Mouse (Mus musculus) hindbrain, embryonic 10.5 days (tissue): ENCODE results near the gene Ptpn12. TPM values are rescaled to one million over a fixed set of nuclear protein-coding genes. Genes with fewer than 3 reads are reported as not detected.

ENCODE experiments used
- DNase-seq: peaks from one replicate; pipeline ENCODE4 v3.0.0-alpha.2; 2017; ENCODE audit warnings: low spot score
- H3K27ac ChIP-seq: fragments of 300-500 bp; sonication (generic); 2 replicates; pipeline ENCODE4 v1.5.1; 2016; ENCODE audit warnings: mild to moderate bottlenecking, moderate library complexity
- H3K27me3 ChIP-seq: fragments of 300-500 bp; sonication (generic); 2 replicates; pipeline ENCODE4 v1.6.1; 2016; ENCODE audit warnings: mild to moderate bottlenecking; ENCODE audit not compliant: poor library complexity, insufficient read depth, severe bottlenecking
- H3K36me3 ChIP-seq: fragments of 300-500 bp; sonication (generic); 2 replicates; pipeline ENCODE4 v1.6.1; 2016; ENCODE audit warnings: mild to moderate bottlenecking, moderate library complexity
- H3K4me1 ChIP-seq: fragments of 300-500 bp; sonication (generic); replicated peaks from 2 replicates; pipeline ENCODE4 v1.6.1; 2016; ENCODE audit warnings: mild to moderate bottlenecking
- H3K4me3 ChIP-seq: fragments of 300-500 bp; sonication (generic); 2 replicates; pipeline ENCODE4 v1.5.1; 2016; ENCODE audit warnings: mild to moderate bottlenecking, moderate library complexity
- H3K9me3 ChIP-seq: fragments of 300-500 bp; sonication (generic); 2 replicates; pipeline ENCODE4 v1.6.1; 2016; ENCODE audit warnings: mild to moderate bottlenecking, moderate library complexity
- WGBS: fragments of 180-500 bp; shearing (Covaris S2); methylation state at CpG from one replicate; pipeline ENCODE4 v1.1.7; 2016; 5-methylcytosine and 5-hydroxymethylcytosine counted together
- polyA plus RNA-seq: library from polyadenylated mRNA; unstranded; fragments of >200 nt; fragmentation: Nextera tagmentation; extraction: Ambion mirVana; gene quantifications from 2 replicates; pipeline ENCODE4 v1.2.1, GENCODE M21; 2016

The Ptpn12 gene
- polyA plus RNA-seq, 1 experiment from 2014 or later: 22.2 TPM

- Histone ChIP-seq H3K27ac (no peak overlapping the region), H3K4me3 (no peak overlapping the region), H3K9me3 (no peaks in the 10 kb centered on the region), H3K4me1 (no peaks in the 10 kb centered on the region), H3K36me3 (0 out of 2 replicates have a peak, but pooled peaks cover 6% of the 10 kb centered on the region), H3K27me3 (no peaks in the 10 kb centered on the region)
- 89% methylated on average over 7 of the region's 7 CpGs for WGBS
- DNase-seq: no peak
Measured at GRCm38 (mm10) chr5:21046150-21047048, 9.3 kb downstream of the Ptpn12 start.

GRCm38 (mm10) chr5:21045462-21045861, 10.2 kb downstream of the Ptpn12 start:
- no peak for DNase-seq
- 92% methylated on average over 2 of the region's 2 CpGs for WGBS
- Histone ChIP-seq H3K9me3 (no peaks in the 10 kb centered on the region), H3K36me3 (0 out of 2 replicates have a peak, but pooled peaks cover 6% of the 10 kb centered on the region), H3K4me1 (no peaks in the 10 kb centered on the region), H3K4me3 (no peak overlapping the region), H3K27me3 (no peaks in the 10 kb centered on the region), H3K27ac (no peak overlapping the region)

GRCm38 (mm10) chr5:21038100-21038499, 17.6 kb downstream of the Ptpn12 start:
- WGBS: 97% methylated on average over 5 of the region's 5 CpGs

DNA sequence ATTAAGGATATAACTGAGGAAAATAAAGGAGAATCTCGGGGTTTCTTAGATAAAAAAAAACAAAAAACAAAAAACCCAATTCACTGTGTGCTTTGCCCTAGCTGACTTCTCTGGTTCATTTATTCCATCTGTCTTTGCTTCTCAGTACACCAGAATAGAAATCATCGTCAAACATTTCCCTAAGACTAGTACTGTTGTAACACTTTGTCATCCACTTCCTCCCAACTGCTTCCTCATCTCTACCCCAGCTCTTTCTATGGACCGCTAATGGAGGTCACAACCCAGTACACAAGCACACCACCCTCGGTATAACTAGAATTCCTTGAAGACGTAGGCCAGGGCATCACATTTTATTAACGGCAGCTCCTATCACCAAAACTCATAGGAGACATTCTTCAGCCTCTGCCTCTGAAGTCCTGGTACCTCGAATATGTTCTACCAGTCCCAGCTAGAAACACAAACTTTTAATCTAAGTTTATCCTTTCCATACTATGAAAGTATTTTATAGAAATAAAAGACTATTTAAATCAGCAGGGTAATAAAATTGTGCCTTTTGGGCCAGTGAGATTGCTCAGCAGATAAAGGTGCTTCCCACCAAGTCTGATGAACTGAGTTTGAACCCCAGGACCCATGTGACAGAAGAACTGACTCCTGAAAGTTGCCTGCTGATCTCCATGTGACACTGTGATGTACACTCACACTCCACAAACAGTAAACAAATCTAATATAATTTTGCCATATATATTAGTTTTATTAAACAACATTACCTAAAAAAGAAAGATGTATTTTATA, 19.8 kb downstream of the Ptpn12 start:
- H3K27me3 ChIP-seq: no peaks in the 10 kb centered on the region
- no peak overlapping the region for H3K4me3 ChIP-seq
- H3K27ac ChIP-seq: no peak overlapping the region
- 86% methylated on average over 7 of the region's 7 CpGs for WGBS
- H3K9me3 ChIP-seq: no peaks in the 10 kb centered on the region
- DNase-seq: no peak
- H3K4me1 ChIP-seq: peaks cover 14% of the 10 kb centered on the region
- H3K36me3 ChIP-seq: 0 out of 2 replicates have a peak, but pooled peaks cover 3% of the 10 kb centered on the region

More at GRCm38 (mm10) chr5:21038100-21038499, 17.6 kb downstream of the Ptpn12 start:
- Histone ChIP-seq H3K9me3 (no peaks in the 10 kb centered on the region), H3K4me1 (peaks cover 13% of the 10 kb centered on the region), H3K27me3 (no peaks in the 10 kb centered on the region), H3K4me3 (no peak overlapping the region), H3K36me3 (0 out of 2 replicates have a peak, but pooled peaks cover 3% of the 10 kb centered on the region), H3K27ac (no peak overlapping the region)
- no peak for DNase-seq

GRCm38 (mm10) chr5:21034388-21034966, 21.2 kb downstream of the Ptpn12 start:
- H3K9me3 ChIP-seq: no peaks in the 10 kb centered on the region
- 83% methylated on average over 6 of the region's 6 CpGs for WGBS
- H3K27me3 ChIP-seq: no peaks in the 10 kb centered on the region
- H3K36me3 ChIP-seq: peaks cover 5% of the 10 kb centered on the region
- H3K27ac ChIP-seq: no peak overlapping the region
- no peak overlapping the region for H3K4me3 ChIP-seq
- DNase-seq: no peak
- peaks cover 14% of the 10 kb centered on the region for H3K4me1 ChIP-seq

DNA sequence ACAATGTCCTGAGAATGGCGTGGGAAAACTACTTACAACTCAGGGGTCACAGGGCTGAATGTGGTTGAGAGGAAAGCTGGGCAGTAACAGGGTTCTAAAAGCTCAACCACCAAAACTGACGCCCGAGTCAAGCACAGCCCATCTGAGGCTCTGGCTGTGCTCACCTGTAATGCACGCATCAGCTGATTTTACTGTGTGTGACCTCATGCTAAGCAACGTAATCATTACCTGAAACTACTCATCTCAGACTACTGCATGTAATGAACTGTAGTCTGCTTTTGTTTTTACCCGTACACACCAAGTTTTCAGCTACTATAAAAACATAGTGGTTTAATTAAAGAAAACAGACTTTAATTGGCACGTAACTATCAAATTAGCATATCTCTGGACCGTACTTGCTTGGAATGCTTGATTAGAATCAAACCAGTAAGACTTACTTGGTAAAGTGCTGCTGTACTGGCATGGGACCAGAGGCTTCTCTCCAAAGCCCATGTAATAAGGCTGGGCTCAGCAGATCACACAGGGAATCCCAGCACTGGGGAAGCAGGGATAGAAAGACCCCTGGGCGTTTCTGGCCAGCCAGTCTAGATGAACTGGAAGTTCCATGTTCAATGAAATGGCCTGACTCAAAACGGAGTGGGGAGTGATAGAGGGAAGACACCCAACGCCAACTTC, 22.2 kb downstream of the Ptpn12 start:
- Histone ChIP-seq H3K9me3 (no peaks in the 10 kb centered on the region), H3K27ac (no peak overlapping the region), H3K4me1 (peaks cover 14% of the 10 kb centered on the region), H3K4me3 (no peak overlapping the region), H3K36me3 (peaks cover 11% of the 10 kb centered on the region), H3K27me3 (no peaks in the 10 kb centered on the region)
- 77% methylated on average over 11 of the region's 11 CpGs for WGBS
- no peak for DNase-seq

GRCm38 (mm10) chr5:21032626-21033025, 23.1 kb downstream of the Ptpn12 start:
- H3K9me3 ChIP-seq: no peaks in the 10 kb centered on the region
- H3K4me1 ChIP-seq: peaks cover 14% of the 10 kb centered on the region
- H3K27ac ChIP-seq: no peak overlapping the region
- DNase-seq: no peak
- WGBS: 74% methylated on average over 3 of the region's 3 CpGs
- H3K36me3 ChIP-seq: peaks cover 19% of the 10 kb centered on the region
- H3K4me3 ChIP-seq: no peak overlapping the region
- no peaks in the 10 kb centered on the region for H3K27me3 ChIP-seq

- no peaks in the 10 kb centered on the region for H3K9me3 ChIP-seq
- peaks cover 14% of the 10 kb centered on the region for H3K4me1 ChIP-seq
- H3K4me3 ChIP-seq: no peak overlapping the region
- DNase-seq: no peak
- H3K36me3 ChIP-seq: peaks cover 28% of the 10 kb centered on the region
- H3K27ac ChIP-seq: no peak overlapping the region
- H3K27me3 ChIP-seq: no peaks in the 10 kb centered on the region
Measured at GRCm38 (mm10) chr5:21030226-21030625, 25.5 kb downstream of the Ptpn12 start.

DNA sequence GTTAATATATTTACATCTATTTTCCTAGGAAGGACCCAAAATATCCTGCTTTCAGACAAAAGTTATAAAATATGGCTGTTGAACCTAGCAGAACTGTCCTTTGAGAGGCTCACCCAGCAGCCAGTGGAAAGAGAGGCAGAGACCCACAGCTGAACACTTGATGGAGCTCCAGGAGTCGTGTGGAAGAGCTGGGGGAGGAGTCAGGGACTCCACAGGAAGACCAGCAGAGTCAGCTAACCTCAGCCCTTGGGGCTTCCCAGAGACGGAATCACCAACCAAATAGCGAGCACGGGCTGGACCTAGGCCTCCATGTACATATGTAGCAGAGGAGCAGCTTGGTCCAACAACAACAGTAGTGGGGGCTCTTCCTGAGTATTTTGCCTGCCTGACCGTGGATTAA, 38.6 kb downstream of the Ptpn12 start:
- WGBS: 62% methylated on average over 5 of the region's 5 CpGs
- Histone ChIP-seq H3K9me3 (no peaks in the 10 kb centered on the region), H3K27ac (no peak overlapping the region), H3K4me1 (no peaks in the 10 kb centered on the region), H3K27me3 (no peaks in the 10 kb centered on the region), H3K36me3 (peaks cover 80% of the 10 kb centered on the region), H3K4me3 (no peak overlapping the region)
- DNase-seq: no peak

- peaks cover 78% of the 10 kb centered on the region for H3K36me3 ChIP-seq
- no peaks in the 10 kb centered on the region for H3K9me3 ChIP-seq
- no peaks in the 10 kb centered on the region for H3K4me1 ChIP-seq
- no peak overlapping the region for H3K4me3 ChIP-seq
- DNase-seq: no peak
- H3K27ac ChIP-seq: no peak overlapping the region
- H3K27me3 ChIP-seq: no peaks in the 10 kb centered on the region
Measured at GRCm38 (mm10) chr5:21010908-21011307, 44.8 kb downstream of the Ptpn12 start.

DNA sequence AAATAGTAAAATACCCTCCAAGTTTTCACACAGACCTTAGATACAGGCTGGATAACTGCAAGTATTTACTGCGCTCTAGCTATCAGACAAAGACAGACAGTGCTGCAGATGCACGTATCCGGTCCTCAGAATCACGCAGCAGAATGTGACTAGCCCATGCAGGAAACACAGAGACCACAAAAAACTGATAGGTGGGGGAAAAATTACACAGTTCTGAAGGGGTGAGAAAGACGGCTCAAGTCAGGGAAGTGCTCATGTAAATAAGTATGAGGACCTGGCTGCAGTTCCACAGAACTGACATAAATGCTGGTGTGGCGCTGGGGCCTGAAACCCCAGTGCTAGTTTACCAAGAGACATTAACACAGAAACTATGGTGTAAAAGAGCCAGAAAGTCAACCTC, 53.0 kb downstream of the Ptpn12 start:
- Histone ChIP-seq H3K4me1 (no peaks in the 10 kb centered on the region), H3K36me3 (peaks cover 92% of the 10 kb centered on the region), H3K9me3 (peaks cover 9% of the 10 kb centered on the region; the same call in 1 of the 2 replicates), H3K27ac (no peak overlapping the region), H3K27me3 (no peaks in the 10 kb centered on the region), H3K4me3 (no peak overlapping the region)
- DNase-seq: no peak
- 94% methylated on average over 6 of the region's 6 CpGs for WGBS

DNA sequence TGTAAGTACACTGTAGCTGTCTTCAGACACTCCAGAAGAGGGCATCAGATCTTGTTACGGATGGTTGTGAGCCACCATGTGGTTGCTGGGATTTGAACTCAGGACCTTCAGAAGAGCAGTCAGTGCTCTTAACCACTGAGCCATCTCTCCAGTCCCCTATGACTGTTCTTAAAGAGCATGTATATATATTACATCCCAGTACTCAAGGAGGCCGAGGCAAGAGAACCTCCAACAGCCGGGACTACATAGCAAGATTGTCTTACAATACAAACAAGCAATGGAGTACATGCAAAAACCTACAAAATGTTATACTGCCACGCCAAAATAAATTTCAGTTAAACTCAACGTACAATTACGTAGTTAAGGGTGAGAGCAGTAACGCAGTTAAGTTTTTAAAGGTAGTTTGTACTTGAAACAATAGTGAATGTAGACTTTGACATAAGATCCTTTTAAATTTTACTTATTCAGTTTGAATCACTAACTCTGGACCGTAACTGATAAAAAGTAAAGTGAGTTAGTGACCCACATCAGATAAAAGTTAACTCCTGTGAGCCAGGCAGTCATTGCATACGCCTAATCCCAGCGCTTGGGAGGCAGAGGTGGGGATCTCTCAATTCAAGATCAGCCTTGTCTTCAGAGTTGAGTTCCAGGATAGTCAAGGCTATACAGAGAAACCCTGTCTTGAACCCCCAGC, 53.9 kb downstream of the Ptpn12 start:
- peaks cover 94% of the 10 kb centered on the region for H3K36me3 ChIP-seq

More for the DNA sequence above, 53.9 kb downstream of the Ptpn12 start:
- no peaks in the 10 kb centered on the region for H3K4me1 ChIP-seq
- WGBS: 96% methylated on average over 10 of the region's 10 CpGs
- H3K27me3 ChIP-seq: no peaks in the 10 kb centered on the region
- peaks cover 9% of the 10 kb centered on the region; the same call in 1 of the 2 replicates for H3K9me3 ChIP-seq
- no peak overlapping the region for H3K27ac ChIP-seq
- H3K4me3 ChIP-seq: no peak overlapping the region
- no peak for DNase-seq
